Mouse (Mus musculus) small intestine, adult 2 months (tissue): ENCODE measurements around the gene Lgals1. TPM values are rescaled to one million over a fixed set of nuclear protein-coding genes. Genes with fewer than 3 reads are reported as not detected.

ENCODE experiments used
- H3K27ac ChIP-seq: fragments of 200-500 bp; 2 replicates; pipeline ENCODE4 v1.5.1; 2012; ENCODE audit warnings: low read depth, low read length, control low read depth, inconsistent platforms; ENCODE audit not compliant: insufficient read depth
- H3K27me3 ChIP-seq: fragments of 200-500 bp; 2 replicates; pipeline ENCODE4 v1.6.1; 2012; ENCODE audit warnings: mild to moderate bottlenecking, moderate library complexity, low read length, inconsistent platforms; ENCODE audit not compliant: control insufficient read depth, insufficient read depth
- H3K36me3 ChIP-seq: fragments of 200-500 bp; 2 replicates; pipeline ENCODE4 v1.6.1; 2012; ENCODE audit warnings: mild to moderate bottlenecking, low read length, control low read depth, inconsistent platforms; ENCODE audit not compliant: control insufficient read depth, insufficient read depth
- H3K4me1 ChIP-seq: fragments of 200-500 bp; 2 replicates; pipeline ENCODE4 v1.6.1; 2012; ENCODE audit warnings: low read length, inconsistent platforms, mixed read lengths; ENCODE audit not compliant: control insufficient read depth, insufficient read depth, insufficient read length
- H3K4me3 ChIP-seq: fragments of 200-500 bp; 2 replicates; pipeline ENCODE4 v1.5.1; 2012; ENCODE audit warnings: low read depth, mild to moderate bottlenecking, control low read depth, inconsistent platforms, low read length, moderate library complexity
- CTCF ChIP-seq: fragments of 200-500 bp; IDR thresholded peaks from 2 replicates; pipeline ENCODE4 v1.5.1; 2012; ENCODE audit warnings: low read depth, mild to moderate bottlenecking, control low read depth, inconsistent platforms, low read length, moderate library complexity, mixed read lengths; ENCODE audit not compliant: insufficient replicate concordance, insufficient read length; ENCODE audit errors: extremely low read depth
- POLR2A ChIP-seq: fragments of 200-500 bp; IDR thresholded peaks from 2 replicates; pipeline ENCODE4 v1.6.1; 2012; ENCODE audit warnings: low read depth, mild to moderate bottlenecking, control low read depth, inconsistent platforms, low read length, moderate library complexity
- WGBS: fragments of 180-500 bp; shearing (Covaris S2); methylation state at CpG from one replicate; pipeline ENCODE4 v1.1.7; 2018; 5-methylcytosine and 5-hydroxymethylcytosine counted together
- polyA plus RNA-seq: library from polyadenylated mRNA; depleted of rRNA; stranded (reverse); fragments of >200 nt; gene quantifications from 2 replicates; pipeline ENCODE4 v1.2.3, GENCODE M21; 2012

The Lgals1 gene
- polyA plus RNA-seq, 1 experiment, result 51.7 TPM

DNA sequence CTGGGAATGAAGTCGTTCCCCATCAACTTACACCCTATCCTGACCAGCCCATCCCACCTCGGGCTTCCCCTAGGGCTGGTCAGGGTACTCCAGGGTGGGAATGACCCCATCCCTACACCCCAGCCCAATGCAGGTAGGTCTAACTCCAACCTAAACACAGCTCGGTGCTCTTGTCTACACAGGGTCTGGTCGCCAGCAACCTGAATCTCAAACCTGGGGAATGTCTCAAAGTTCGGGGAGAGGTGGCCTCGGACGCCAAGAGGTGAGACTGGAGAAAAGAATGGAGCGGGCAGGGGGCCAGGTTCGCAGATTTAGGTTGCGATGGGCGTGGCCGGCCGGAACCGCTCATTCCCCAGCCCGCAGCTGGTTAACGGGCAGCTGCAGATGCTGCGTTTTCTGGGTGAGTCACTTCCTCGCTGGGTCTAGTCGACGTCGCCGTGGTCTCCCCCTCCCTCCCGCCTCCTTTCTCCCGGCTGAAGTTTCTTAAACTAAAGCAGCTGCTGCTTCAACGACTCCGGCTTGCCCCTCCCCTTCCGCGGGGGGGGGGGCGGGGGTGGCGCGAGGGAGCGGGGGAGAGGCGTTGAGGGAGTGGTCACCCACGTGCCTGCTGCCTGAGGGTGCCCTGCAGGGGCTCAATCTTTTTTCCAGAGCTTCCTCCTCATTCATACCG is 1.4 kb downstream of the Lgals1 start:
- H3K4me3 ChIP-seq, result peak overlapping the region; percentile 42
- no peaks in the 10 kb centered on the region for H3K36me3 ChIP-seq
- TF ChIP-seq POLR2A (no peak), CTCF (no peak)
- peak overlapping the region; percentile 23; the same call in 1 of the 2 replicates for H3K27ac ChIP-seq
- under 1% methylated on average over 30 of the region's 35 CpGs for WGBS
- H3K27me3 ChIP-seq, result no peaks in the 10 kb centered on the region
- peaks cover 18% of the 10 kb centered on the region for H3K4me1 ChIP-seq

DNA sequence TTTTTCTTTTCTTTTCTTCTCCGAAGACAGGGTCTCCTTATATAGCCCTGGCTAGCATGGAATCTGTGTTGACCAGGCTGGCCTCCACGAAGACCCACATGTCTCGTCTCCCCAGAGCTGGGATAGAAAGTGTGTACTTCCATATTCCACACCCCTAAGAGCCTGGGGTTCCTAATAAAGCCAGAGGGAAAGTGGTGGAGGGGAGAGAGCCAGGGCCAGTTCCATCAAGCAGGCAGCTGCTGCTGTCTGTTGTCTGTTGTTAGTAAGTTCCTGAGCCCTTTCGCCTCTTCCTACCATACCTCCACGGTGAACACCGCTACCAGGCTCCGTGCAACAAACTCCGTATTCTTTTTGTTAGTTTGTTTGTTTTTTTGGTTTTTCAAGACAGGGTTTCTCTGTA is 2.0 kb downstream of the Lgals1 start:
- Histone ChIP-seq H3K27me3 (no peaks in the 10 kb centered on the region), H3K27ac (peak overlapping the region; percentile 5; the same call in 1 of the 2 replicates), H3K36me3 (no peaks in the 10 kb centered on the region), H3K4me1 (peaks cover 12% of the 10 kb centered on the region), H3K4me3 (no peak overlapping the region)
- no peak for TF ChIP-seq POLR2A
- TF ChIP-seq CTCF, result no peak
- WGBS, result 51% methylated on average over 8 of the region's 8 CpGs

DNA sequence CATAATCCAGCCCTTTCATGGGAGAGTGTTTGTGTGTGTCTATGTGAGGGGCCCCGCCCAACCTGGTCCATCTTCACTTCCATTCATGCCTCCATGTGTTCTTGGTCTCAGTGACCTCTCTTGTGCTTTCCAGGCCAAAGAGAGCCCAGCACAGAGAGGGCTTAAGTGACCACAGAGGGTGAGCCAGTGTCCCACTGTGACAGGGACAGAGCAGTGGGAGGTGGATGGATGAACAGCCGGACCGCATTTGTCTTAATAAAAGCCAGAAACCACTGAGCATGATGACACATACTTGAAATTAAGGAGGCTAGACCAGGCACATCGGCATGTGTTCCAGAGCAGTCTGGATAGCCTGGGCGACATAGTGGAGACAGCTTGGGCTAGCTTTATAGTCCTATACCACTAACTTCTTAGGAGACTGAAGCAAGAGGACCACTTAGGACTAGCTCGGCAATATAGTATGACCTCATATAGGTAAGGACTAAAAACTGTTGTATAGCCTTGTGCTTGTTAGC is 3.7 kb downstream of the Lgals1 start:
- H3K4me1 ChIP-seq, result peaks cover 9% of the 10 kb centered on the region
- no peak for TF ChIP-seq CTCF
- no peak for TF ChIP-seq POLR2A
- no peak overlapping the region for H3K4me3 ChIP-seq
- no peaks in the 10 kb centered on the region for H3K27me3 ChIP-seq
- H3K36me3 ChIP-seq, result no peaks in the 10 kb centered on the region
- H3K27ac ChIP-seq, result no peak overlapping the region
- 90% methylated on average over 6 of the region's 6 CpGs for WGBS

DNA sequence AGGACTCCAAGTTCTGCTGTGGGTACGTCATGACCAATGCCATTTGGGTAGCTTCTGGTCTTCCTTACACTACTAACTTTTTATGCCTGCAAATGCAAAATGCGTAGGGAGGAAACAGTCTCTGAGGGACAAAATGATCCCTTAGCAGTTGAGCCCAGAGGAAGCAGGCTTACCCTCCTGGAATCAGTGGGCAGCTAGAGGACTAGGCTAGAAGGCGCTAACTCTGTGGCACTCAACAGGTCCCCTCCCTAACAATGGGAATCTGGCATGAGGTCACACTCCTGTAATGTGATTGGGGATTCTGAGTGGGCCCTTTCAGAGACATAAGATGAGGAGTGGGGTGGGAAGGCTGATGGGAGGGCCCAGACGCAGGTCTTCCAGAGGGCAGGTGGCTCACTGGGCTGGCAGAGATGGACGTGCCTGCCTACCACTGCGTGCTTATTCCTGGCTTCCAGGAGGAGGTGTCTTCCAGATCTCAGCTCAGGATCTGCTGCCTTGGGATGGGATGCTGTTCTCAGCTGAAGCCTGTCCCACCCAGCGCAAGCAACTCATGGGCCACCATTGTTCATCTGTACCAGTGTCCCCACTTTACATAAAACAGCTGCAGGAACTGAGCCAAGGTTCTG is 4.4 kb downstream of the Lgals1 start:
- Histone ChIP-seq H3K4me3 (no peak overlapping the region), H3K4me1 (peaks cover 8% of the 10 kb centered on the region), H3K36me3 (no peaks in the 10 kb centered on the region), H3K27me3 (no peaks in the 10 kb centered on the region), H3K27ac (no peak overlapping the region)
- 94% methylated on average over 7 of the region's 7 CpGs for WGBS
- TF ChIP-seq POLR2A (no peak), CTCF (no peak)

- Histone ChIP-seq H3K27me3 (no peaks in the 10 kb centered on the region), H3K36me3 (no peaks in the 10 kb centered on the region), H3K4me3 (no peak overlapping the region), H3K4me1 (peaks cover 5% of the 10 kb centered on the region; the same call in 1 of the 2 replicates), H3K27ac (no peak overlapping the region)
- TF ChIP-seq POLR2A (no peak), CTCF (peak; percentile 77; the same call in 1 of the 2 replicates)
- WGBS, result under 1% methylated on average over 3 of the region's 3 CpGs
Observed at GRCm38 (mm10) chr15:78931577-78931976, 5.1 kb downstream of the Lgals1 start.

DNA sequence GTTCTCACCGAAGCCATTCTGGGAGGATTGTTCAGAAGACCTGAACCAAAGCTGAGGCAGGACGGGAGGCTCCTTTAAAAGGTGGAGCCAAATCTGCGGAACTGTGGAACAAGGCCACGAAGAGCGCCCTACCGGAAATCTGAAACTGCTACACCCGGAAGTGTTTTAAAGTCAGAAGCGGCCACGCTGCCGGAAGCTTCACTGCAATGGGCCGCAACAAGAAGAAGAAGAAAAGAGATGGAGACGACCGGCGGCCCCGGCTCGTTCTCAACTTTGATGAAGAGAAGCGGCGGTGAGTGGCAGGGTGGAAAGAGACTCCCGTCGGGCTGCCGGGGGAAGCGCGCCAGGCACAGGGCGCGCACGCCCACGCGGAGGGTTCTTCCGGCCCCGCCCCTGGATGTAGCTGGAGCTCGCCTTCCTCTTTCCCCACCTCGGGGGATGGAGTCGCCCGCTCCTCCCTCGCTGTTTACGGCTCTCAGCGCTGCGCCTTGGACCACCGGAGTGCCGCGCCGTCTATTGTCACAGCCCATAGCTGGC is 8.3 kb downstream of the Lgals1 start, which contains the start of gene Nol12:
Gene Nol12 (plus strand): TSS at position 150 of the 537 bp plus-strand sequence.
- no peaks in the 10 kb centered on the region for H3K27me3 ChIP-seq
- H3K4me1 ChIP-seq, result peaks cover 2% of the 10 kb centered on the region; the same call in 1 of the 2 replicates
- TF ChIP-seq CTCF (peak; percentile 10; the same call in 1 of the 2 replicates), POLR2A (peak; percentile 48; the same call in 1 of the 2 replicates)
- peaks cover 7% of the 10 kb centered on the region; the same call in 1 of the 2 replicates for H3K36me3 ChIP-seq
- peak within 1 kb of the TSS; percentile 97 for H3K4me3 ChIP-seq
- H3K27ac ChIP-seq, result peak within 1 kb of the TSS; percentile 68
- under 1% methylated on average over 42 of the region's 42 CpGs for WGBS

DNA sequence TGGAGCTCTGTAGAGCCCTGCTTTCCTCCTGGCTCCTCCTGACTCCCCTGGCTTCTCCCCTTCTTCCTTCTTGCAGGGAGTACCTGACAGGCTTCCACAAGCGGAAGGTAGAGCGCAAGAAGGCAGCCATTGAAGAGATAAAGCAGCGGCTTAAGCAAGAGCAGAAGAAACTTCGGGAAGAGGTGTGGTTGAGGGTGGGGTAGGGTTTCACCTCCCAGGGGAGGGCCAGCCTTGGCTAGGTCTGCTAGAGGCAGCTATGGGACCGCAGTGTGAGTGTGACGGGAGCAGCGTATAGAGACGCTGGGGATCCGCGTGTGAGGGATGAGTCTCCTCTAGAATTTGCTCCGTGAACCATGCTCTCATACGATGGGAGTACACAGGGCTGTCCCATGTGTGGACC is 9.9 kb downstream of the Lgals1 start:
- no peak overlapping the region for H3K4me3 ChIP-seq
- H3K4me1 ChIP-seq, result peaks cover 2% of the 10 kb centered on the region; the same call in 1 of the 2 replicates
- peaks cover 22% of the 10 kb centered on the region for H3K36me3 ChIP-seq
- TF ChIP-seq CTCF, result no peak
- TF ChIP-seq POLR2A, result no peak
- H3K27ac ChIP-seq, result no peak overlapping the region
- 88% methylated on average over 12 of the region's 12 CpGs for WGBS
- H3K27me3 ChIP-seq, result no peaks in the 10 kb centered on the region
